Mouse (Mus musculus) midbrain, embryonic 14.5 days (tissue): ENCODE measurements around the gene Tmtc1. TPM values are rescaled to one million over a fixed set of nuclear protein-coding genes. Genes with fewer than 3 reads are reported as not detected.
A peak's percentile ranks its signal among the peaks of the same experiment; 100 is the strongest.

Experiments used
- ATAC-seq: fragments of 200-750 bp; cut with Nextera tagmentation; 2 replicates; pipeline ENCODE4 v1.8.0; 2017; ENCODE audit warnings: moderate number of reproducible peaks, moderate library complexity; ENCODE audit not compliant: low FRiP score, low TSS enrichment
- DNase-seq: peaks from one replicate; pipeline ENCODE4 v3.0.0-alpha.2; 2015
- H3K27ac ChIP-seq: fragments of 300-500 bp; sonication (generic); replicated peaks from 2 replicates; pipeline ENCODE4 v1.5.1; 2014; ENCODE audit warnings: mild to moderate bottlenecking, low read depth, low read length, moderate library complexity
- H3K27me3 ChIP-seq: fragments of 300-500 bp; sonication (generic); 2 replicates; pipeline ENCODE4 v1.6.1; 2014; ENCODE audit warnings: low read length, control low read depth, mixed read lengths; ENCODE audit not compliant: control insufficient read depth, insufficient read depth
- H3K36me3 ChIP-seq: fragments of 300-500 bp; sonication (generic); 2 replicates; pipeline ENCODE4 v1.6.1; 2014; ENCODE audit warnings: low read length, control low read depth; ENCODE audit not compliant: control insufficient read depth, insufficient read depth
- H3K4me1 ChIP-seq: fragments of 300-500 bp; sonication (generic); 2 replicates; pipeline ENCODE4 v1.6.1; 2014; ENCODE audit warnings: mild to moderate bottlenecking, antibody characterized with exemption, low read length, control low read depth; ENCODE audit not compliant: control insufficient read depth, insufficient read depth
- H3K4me2 ChIP-seq: fragments of 300-500 bp; sonication (generic); 2 replicates; pipeline ENCODE4 v1.6.1; 2014; ENCODE audit warnings: mild to moderate bottlenecking, low read length, moderate library complexity
- H3K4me3 ChIP-seq: fragments of 300-500 bp; sonication (generic); replicated peaks from 2 replicates; pipeline ENCODE4 v1.5.1; 2014; ENCODE audit warnings: low read depth, low read length
- H3K9ac ChIP-seq: fragments of 300-500 bp; sonication (generic); replicated peaks from 2 replicates; pipeline ENCODE4 v1.6.1; 2014; ENCODE audit warnings: mild to moderate bottlenecking, low read length, moderate library complexity
- H3K9me3 ChIP-seq: fragments of 300-500 bp; sonication (generic); 2 replicates; pipeline ENCODE4 v1.6.1; 2016; ENCODE audit warnings: low read length, control low read depth, mixed read lengths; ENCODE audit not compliant: control insufficient read depth
- WGBS: fragments of 180-500 bp; shearing (Covaris S2); extraction: QIAGEN DNeasy Blood & Tissue Kit; methylation state at CpG from one replicate; pipeline ENCODE4 v1.1.7; 2014; 5-methylcytosine and 5-hydroxymethylcytosine counted together
- polyA plus RNA-seq: library from polyadenylated mRNA; unstranded; fragments of >200 nt; fragmentation: Nextera tagmentation; extraction: Ambion mirVana; gene quantifications from 2 replicates; pipeline ENCODE4 v1.2.1, GENCODE M21; 2014

Gene Tmtc1
- polyA plus RNA-seq, 1 experiment from 2014 or later: 3.1 TPM

GRCm38 (mm10) chr6:148356141-148356540 lies 88.0 kb downstream of the Tmtc1 start:
- H3K36me3 ChIP-seq: no peaks in the 10 kb centered on the region; the same call in 1 of the 2 replicates
- H3K27ac ChIP-seq: no peak overlapping the region
- peaks cover 12% of the 10 kb centered on the region; the same call in 1 of the 2 replicates for H3K9me3 ChIP-seq
- ATAC-seq: no peak
- DNase-seq: no peak
- H3K27me3 ChIP-seq: no peaks in the 10 kb centered on the region
- H3K4me1 ChIP-seq: no peaks in the 10 kb centered on the region
- no peak overlapping the region for H3K9ac ChIP-seq
- H3K4me3 ChIP-seq: no peak overlapping the region
- no peak overlapping the region for H3K4me2 ChIP-seq

- peak overlapping the region; percentile 54 for H3K4me2 ChIP-seq
- peaks cover 12% of the 10 kb centered on the region; the same call in 1 of the 2 replicates for H3K9me3 ChIP-seq
- peak overlapping the region; percentile 41 for H3K4me3 ChIP-seq
- WGBS: 32% methylated on average over 85 of the region's 85 CpGs
- no peaks in the 10 kb centered on the region; the same call in 1 of the 2 replicates for H3K36me3 ChIP-seq
- DNase-seq: peak; percentile 89
- H3K9ac ChIP-seq: peak overlapping the region; percentile 47; the same call in 1 of the 2 replicates
- peak; percentile 84 for ATAC-seq
- H3K27ac ChIP-seq: no peak overlapping the region
- no peaks in the 10 kb centered on the region for H3K27me3 ChIP-seq
- no peaks in the 10 kb centered on the region for H3K4me1 ChIP-seq
These were observed 89.4 kb downstream of the Tmtc1 start for GRCm38 (mm10) chr6:148354509-148355474.

- Histone ChIP-seq H3K9ac (no peak overlapping the region), H3K27me3 (no peaks in the 10 kb centered on the region), H3K4me2 (no peak overlapping the region), H3K27ac (no peak overlapping the region), H3K4me3 (peak overlapping the region; percentile 41; the same call in 1 of the 2 replicates), H3K36me3 (no peaks in the 10 kb centered on the region; the same call in 1 of the 2 replicates), H3K9me3 (peaks cover 12% of the 10 kb centered on the region; the same call in 1 of the 2 replicates), H3K4me1 (no peaks in the 10 kb centered on the region)
- ATAC-seq (peak; percentile 43; the same call in 1 of the 2 replicates), DNase-seq (no peak)
- WGBS: 83% methylated on average over 16 of the region's 16 CpGs
These were observed 90.1 kb downstream of the Tmtc1 start for GRCm38 (mm10) chr6:148354151-148354508.

GRCm38 (mm10) chr6:148345001-148345400 lies 99.2 kb downstream of the Tmtc1 start:
- 91% methylated on average over 3 of the region's 3 CpGs for WGBS
- DNase-seq (no peak), ATAC-seq (no peak)
- Histone ChIP-seq H3K27me3 (no peaks in the 10 kb centered on the region), H3K4me2 (no peak overlapping the region), H3K27ac (no peak overlapping the region), H3K4me1 (no peaks in the 10 kb centered on the region), H3K36me3 (no peaks in the 10 kb centered on the region), H3K9me3 (no peaks in the 10 kb centered on the region), H3K4me3 (no peak overlapping the region), H3K9ac (no peak overlapping the region)

GRCm38 (mm10) chr6:148342191-148342590 lies 102.0 kb downstream of the Tmtc1 start:
- Histone ChIP-seq H3K9me3 (no peaks in the 10 kb centered on the region), H3K4me1 (no peaks in the 10 kb centered on the region), H3K4me2 (no peak overlapping the region), H3K27ac (no peak overlapping the region), H3K36me3 (no peaks in the 10 kb centered on the region), H3K4me3 (no peak overlapping the region), H3K27me3 (no peaks in the 10 kb centered on the region), H3K9ac (no peak overlapping the region)
- 93% methylated on average over 2 of the region's 2 CpGs for WGBS
- DNase-seq (no peak), ATAC-seq (no peak)

GRCm38 (mm10) chr6:148341765-148342164 lies 102.4 kb downstream of the Tmtc1 start:
- no peak for ATAC-seq

GRCm38 (mm10) chr6:148338326-148338957 lies 105.7 kb downstream of the Tmtc1 start:
- H3K4me2 ChIP-seq: no peak overlapping the region
- H3K36me3 ChIP-seq: no peaks in the 10 kb centered on the region
- no peaks in the 10 kb centered on the region for H3K27me3 ChIP-seq
- WGBS: 19% methylated on average over 3 of the region's 3 CpGs
- no peak overlapping the region for H3K9ac ChIP-seq
- no peaks in the 10 kb centered on the region for H3K9me3 ChIP-seq
- ATAC-seq: no peak; the same call in 1 of the 2 replicates
- no peak overlapping the region for H3K27ac ChIP-seq
- peak; percentile 41 for DNase-seq
- H3K4me3 ChIP-seq: no peak overlapping the region
- H3K4me1 ChIP-seq: no peaks in the 10 kb centered on the region

More at GRCm38 (mm10) chr6:148341765-148342164, 102.4 kb downstream of the Tmtc1 start:
- Histone ChIP-seq H3K9me3 (no peaks in the 10 kb centered on the region), H3K4me3 (no peak overlapping the region), H3K27ac (no peak overlapping the region), H3K4me1 (no peaks in the 10 kb centered on the region), H3K36me3 (no peaks in the 10 kb centered on the region), H3K27me3 (no peaks in the 10 kb centered on the region), H3K9ac (no peak overlapping the region), H3K4me2 (no peak overlapping the region)
- no peak for DNase-seq
- WGBS: 85% methylated on average over 2 of the region's 2 CpGs

GRCm38 (mm10) chr6:148336290-148336955 lies 107.8 kb downstream of the Tmtc1 start:
- Histone ChIP-seq H3K27ac (no peak overlapping the region), H3K9ac (no peak overlapping the region), H3K27me3 (no peaks in the 10 kb centered on the region), H3K4me3 (no peak overlapping the region), H3K4me2 (no peak overlapping the region), H3K9me3 (no peaks in the 10 kb centered on the region), H3K4me1 (no peaks in the 10 kb centered on the region), H3K36me3 (no peaks in the 10 kb centered on the region)
- DNase-seq (no peak), ATAC-seq (no peak)
